Mouse (Mus musculus) ES-E14 (cell line): ENCODE data around the gene Gpr137. TPM values are rescaled to one million over a fixed set of nuclear protein-coding genes. Genes with fewer than 3 reads are reported as not detected.
A peak's percentile ranks its signal among the peaks of the same experiment; 100 is the strongest.

Experiments used
- DNase-seq: peaks from one replicate; pipeline ENCODE4 v3.0.0-alpha.2; 2013; ENCODE audit warnings: low read depth, low spot score
- H3K27ac ChIP-seq: 2 replicates; pipeline ENCODE4 v1.5.1; 2012; ENCODE audit warnings: low read depth, mild to moderate bottlenecking, low read length, moderate library complexity, mixed read lengths; ENCODE audit not compliant: poor library complexity, insufficient read depth, severe bottlenecking
- H3K36me3 ChIP-seq: 2 replicates; pipeline ENCODE4 v1.6.1; 2012; ENCODE audit warnings: mild to moderate bottlenecking, low read length, moderate library complexity, mixed read lengths; ENCODE audit not compliant: control insufficient read depth, poor library complexity, insufficient read depth, severe bottlenecking
- H3K4me1 ChIP-seq, 2 experiments: fragments of 150-350 bp in 1 of 2; sonication (generic) in 1 of 2; 2 replicates each; pipeline ENCODE4 v1.6.1; 2012; ENCODE audit warnings: low read length in 2 of 2, mild to moderate bottlenecking in 1 of 2, mixed read lengths in 1 of 2; ENCODE audit not compliant: control insufficient read depth in 2 of 2, insufficient read depth in 2 of 2, poor library complexity in 1 of 2
- H3K4me3 ChIP-seq, 2 experiments: fragments of 150-350 bp in 1 of 2; sonication (generic) in 1 of 2; 2 replicates each; pipeline ENCODE4 v1.5.1; 2012; ENCODE audit warnings: low read length in 2 of 2, low read depth in 1 of 2, mild to moderate bottlenecking in 1 of 2, mixed read lengths in 1 of 2; ENCODE audit not compliant: insufficient read depth in 1 of 2, poor library complexity in 1 of 2, severe bottlenecking in 1 of 2
- H3K9ac ChIP-seq: 2 replicates; pipeline ENCODE4 v1.6.1; 2012; ENCODE audit warnings: low read depth, mild to moderate bottlenecking, low read length, mixed read lengths; ENCODE audit not compliant: poor library complexity, insufficient read depth, severe bottlenecking
- H3K9me3 ChIP-seq: fragments of 150-350 bp; sonication (generic); 2 replicates; pipeline ENCODE4 v1.6.1; 2012; ENCODE audit warnings: low read depth, mild to moderate bottlenecking, low read length; ENCODE audit not compliant: control insufficient read depth, insufficient read depth
- CHD2 ChIP-seq: IDR thresholded peaks from 2 replicates; pipeline ENCODE4 v1.6.1; 2014; ENCODE audit warnings: mild to moderate bottlenecking, low read depth, low read length, inconsistent platforms
- HCFC1 ChIP-seq: IDR thresholded peaks from 2 replicates; pipeline ENCODE4 v1.6.1; 2012; ENCODE audit warnings: low read length, inconsistent platforms, borderline replicate concordance; ENCODE audit not compliant: insufficient read depth
- MAFK ChIP-seq: IDR thresholded peaks from 2 replicates; pipeline ENCODE4 v1.6.1; 2014; ENCODE audit warnings: mild to moderate bottlenecking, low read depth, low read length, inconsistent platforms; ENCODE audit not compliant: insufficient read depth
- ZC3H11A ChIP-seq: IDR thresholded peaks from 2 replicates; pipeline ENCODE4 v1.6.1; 2012; ENCODE audit warnings: low read depth, mild to moderate bottlenecking, inconsistent platforms, low read length, borderline replicate concordance
- ZNF384 ChIP-seq: IDR thresholded peaks from 2 replicates; pipeline ENCODE4 v1.6.1; 2012; ENCODE audit warnings: low read depth, low read length, inconsistent platforms
- in situ Hi-C, 2 experiments: fragments of 600-800 bp; cut with MboI; formaldehyde crosslinking; loops; one replicate each; pipeline ENCODE4 v1.15.1; 2025; ENCODE audit warnings: low sequenced_read_pairs in 2 of 2, inconsistent platforms in 1 of 2; ENCODE audit not compliant: unreplicated experiment in 2 of 2
- total RNA-seq: library from RNA; depleted of rRNA; stranded (reverse); fragments of 300-350 nt; gene quantifications from 2 replicates; pipeline ENCODE4 v1.2.3, GENCODE M21; 2012

The Gpr137 gene
- total RNA-seq, 1 experiment, result 23.7 TPM

- no peak for TF ChIP-seq ZNF384
- peak; percentile 82 for TF ChIP-seq HCFC1
- H3K4me1 ChIP-seq, result peaks cover 5 to 35% of the 10 kb centered on the region in 2 experiments
- H3K36me3 ChIP-seq, result peaks cover 22% of the 10 kb centered on the region
- H3K27ac ChIP-seq, result peak within 1 kb of the TSS; percentile 74
- in situ Hi-C loops, result no loop called here
- peak within 1 kb of the TSS; percentile 88 for H3K9ac ChIP-seq
- peak; percentile 91 for DNase-seq
- peak within 1 kb of the TSS; percentile 79 to 100 for H3K4me3 ChIP-seq
- no peaks in the 10 kb centered on the region for H3K9me3 ChIP-seq
Observed at GRCm38 (mm10) chr19:6974211-6975205, 32.2 kb upstream of the Gpr137 start, which contains the start of gene Ppp1r14b. TSS of gene Ppp1r14b (plus strand) at chr19:6974968.

DNA sequence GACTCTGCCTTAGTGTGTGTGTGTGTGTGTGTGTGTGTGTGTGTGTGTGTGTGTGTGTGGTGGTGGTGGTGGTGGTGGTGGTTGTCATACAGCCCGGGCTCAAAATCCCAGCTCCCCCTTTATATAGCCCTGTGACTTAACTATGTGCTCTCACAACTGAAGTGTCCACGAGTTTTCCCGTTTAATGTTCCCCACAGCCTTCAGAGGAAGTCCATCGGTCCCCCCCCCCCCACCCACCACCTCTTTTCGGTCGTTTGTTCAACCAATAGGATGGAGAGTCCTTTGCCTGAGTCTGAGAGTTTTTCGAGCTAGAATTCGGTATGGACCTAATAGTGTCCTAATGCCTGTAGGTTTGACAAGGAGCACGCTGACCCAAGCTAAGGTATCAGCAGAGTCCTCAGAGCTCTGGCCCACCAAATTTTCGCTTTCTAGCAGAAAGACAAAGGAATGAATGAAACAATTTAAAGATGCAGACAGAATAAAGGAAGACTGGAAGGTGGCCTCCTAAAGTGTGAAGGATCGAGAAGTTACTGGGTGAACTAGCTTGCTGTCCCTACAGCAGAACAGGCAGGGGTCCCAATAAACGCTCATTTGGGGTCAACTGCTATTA is 31.4 kb upstream of the Gpr137 start:
- Histone ChIP-seq H3K4me1 (peaks cover 5 to 35% of the 10 kb centered on the region in 2 experiments; a peak in 3 of 4 replicates), H3K9ac (no peak overlapping the region), H3K36me3 (peaks cover 22% of the 10 kb centered on the region), H3K9me3 (no peaks in the 10 kb centered on the region), H3K4me3 (peak overlapping the region; percentile 79 to 100), H3K27ac (no peak overlapping the region; the same call in 1 of the 2 replicates)
- TF ChIP-seq ZNF384 (no peak), HCFC1 (no peak), MAFK (no peak), CHD2 (no peak), ZC3H11A (no peak)
- no peak for DNase-seq
- in situ Hi-C loops, result no loop called here

DNA sequence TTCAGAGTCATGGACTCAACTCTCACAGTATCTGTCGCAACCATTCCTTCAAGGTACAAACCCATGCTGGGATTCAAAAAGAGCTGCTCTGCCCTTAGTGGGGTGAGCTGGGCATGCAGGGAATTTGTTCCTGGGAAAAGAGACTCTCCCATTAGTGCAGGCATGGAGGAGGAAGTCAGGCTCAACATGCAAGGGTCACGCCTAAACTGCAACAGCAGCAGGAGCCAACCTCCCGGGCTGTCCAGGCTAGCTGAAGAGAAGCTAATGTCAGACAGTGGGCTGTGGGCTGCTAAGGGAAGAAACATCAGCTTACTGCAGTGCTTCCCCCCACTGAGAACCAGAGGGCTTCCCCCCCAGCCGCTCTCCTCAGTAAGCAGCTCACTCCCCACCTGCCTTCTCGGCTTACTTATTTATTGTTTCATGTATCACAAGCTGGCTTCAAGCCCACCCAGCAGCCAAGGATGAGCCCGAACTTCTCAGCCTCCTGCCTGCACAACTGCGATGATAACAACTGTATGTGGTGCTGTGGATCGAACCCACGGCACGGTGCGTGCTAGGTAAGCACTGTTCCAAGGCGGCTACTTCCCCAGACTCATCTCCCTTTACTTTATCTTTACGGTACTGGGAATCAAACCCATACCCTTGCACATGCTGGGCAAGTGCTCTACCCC is 30.1 kb upstream of the Gpr137 start:
- Histone ChIP-seq H3K27ac (peak overlapping the region; percentile 59; the same call in 1 of the 2 replicates), H3K9ac (peak overlapping the region; percentile 2; the same call in 1 of the 2 replicates), H3K4me3 (no peak overlapping the region), H3K4me1 (peaks cover 8 to 37% of the 10 kb centered on the region in 2 experiments; a peak in 3 of 4 replicates), H3K9me3 (no peaks in the 10 kb centered on the region), H3K36me3 (peaks cover 11% of the 10 kb centered on the region)
- in situ Hi-C loops, result no loop called here
- TF ChIP-seq ZC3H11A, result no peak
- no peak for TF ChIP-seq HCFC1
- no peak for TF ChIP-seq MAFK
- TF ChIP-seq ZNF384, result no peak
- no peak for TF ChIP-seq CHD2
- no peak for DNase-seq

GRCm38 (mm10) chr19:6971644-6972043 is 29.4 kb upstream of the Gpr137 start:
- Histone ChIP-seq H3K36me3 (peaks cover 6% of the 10 kb centered on the region; the same call in 1 of the 2 replicates), H3K4me3 (no peak overlapping the region), H3K9me3 (no peaks in the 10 kb centered on the region), H3K4me1 (peaks cover 11 to 37% of the 10 kb centered on the region in 2 experiments; a peak in 3 of 4 replicates), H3K27ac (peak overlapping the region; percentile 59; the same call in 1 of the 2 replicates), H3K9ac (peak overlapping the region; percentile 2; the same call in 1 of the 2 replicates)
- TF ChIP-seq ZNF384 (no peak), ZC3H11A (no peak), MAFK (no peak), CHD2 (no peak), HCFC1 (no peak)
- in situ Hi-C loops, result no loop called here
- no peak for DNase-seq
